Mouse (Mus musculus) macrophage (primary cell): ENCODE results near the gene Pou2af1. TPM values are rescaled to one million over a fixed set of nuclear protein-coding genes. Genes with fewer than 3 reads are reported as not detected.

Experiments used
- H3K27ac ChIP-seq: fragments of 350-480 bp; formaldehyde crosslinking; 2 replicates; pipeline ENCODE4 v1.9.0; 2021
- H3K36me3 ChIP-seq: fragments of 350-480 bp; formaldehyde crosslinking; 2 replicates; pipeline ENCODE4 v1.9.0; 2021; ENCODE audit errors: inconsistent target
- H3K4me3 ChIP-seq: fragments of 350-480 bp; formaldehyde crosslinking; 2 replicates; pipeline ENCODE4 v1.9.0; 2021; ENCODE audit errors: inconsistent target
- H3K79me2 ChIP-seq: fragments of 350-480 bp; formaldehyde crosslinking; 2 replicates; pipeline ENCODE4 v1.9.0; 2021; ENCODE audit errors: inconsistent target
- WGBS: methylation state at CpG from one replicate; pipeline ENCODE4 v1.1.7; 2026; ENCODE audit warnings: inconsistent platforms; ENCODE audit not compliant: missing documents; 5-methylcytosine and 5-hydroxymethylcytosine counted together
- polyA plus RNA-seq: library from polyadenylated mRNA; stranded (reverse); fragments of 250-400 nt; gene quantifications from 3 replicates; pipeline ENCODE4 v1.2.4, GENCODE M21; 2018; ENCODE audit warnings: inconsistent platforms

The Pou2af1 gene
- polyA plus RNA-seq, 1 experiment from 2014 or later = 0.14 TPM

GRCm38 (mm10) chr9:51190655-51191054, 22.9 kb upstream of the Pou2af1 start:
- Histone ChIP-seq H3K79me2 (no peaks in the 10 kb centered on the region), H3K36me3 (no peaks in the 10 kb centered on the region), H3K27ac (no peak overlapping the region), H3K4me3 (no peak overlapping the region)
- 63% methylated on average over 3 of the region's 3 CpGs for WGBS

GRCm38 (mm10) chr9:51194790-51195189, 18.7 kb upstream of the Pou2af1 start:
- 59% methylated on average over 4 of the region's 4 CpGs for WGBS
- Histone ChIP-seq H3K36me3 (no peaks in the 10 kb centered on the region), H3K79me2 (no peaks in the 10 kb centered on the region), H3K27ac (no peak overlapping the region), H3K4me3 (no peak overlapping the region)

GRCm38 (mm10) chr9:51208974-51209332, 4.6 kb upstream of the Pou2af1 start:
- H3K36me3 ChIP-seq = no peaks in the 10 kb centered on the region
- H3K27ac ChIP-seq = no peak overlapping the region
- no peaks in the 10 kb centered on the region for H3K79me2 ChIP-seq
- H3K4me3 ChIP-seq = no peak overlapping the region
- WGBS = 96% methylated on average over 2 of the region's 2 CpGs

GRCm38 (mm10) chr9:51211191-51211590, 2.3 kb upstream of the Pou2af1 start:
- 61% methylated on average over 6 of the region's 6 CpGs for WGBS
- Histone ChIP-seq H3K79me2 (no peaks in the 10 kb centered on the region), H3K27ac (no peak overlapping the region), H3K36me3 (no peaks in the 10 kb centered on the region), H3K4me3 (no peak overlapping the region)

GRCm38 (mm10) chr9:51213729-51214237, 275 bp downstream of the Pou2af1 start:
- Histone ChIP-seq H3K36me3 (no peaks in the 10 kb centered on the region), H3K4me3 (no peak overlapping the region), H3K79me2 (no peaks in the 10 kb centered on the region), H3K27ac (no peak overlapping the region)
- WGBS = 85% methylated on average over 6 of the region's 6 CpGs

GRCm38 (mm10) chr9:51215311-51215710, 1.8 kb downstream of the Pou2af1 start:
- Histone ChIP-seq H3K27ac (no peak overlapping the region), H3K36me3 (no peaks in the 10 kb centered on the region), H3K4me3 (no peak overlapping the region), H3K79me2 (no peaks in the 10 kb centered on the region)
- WGBS = 94% methylated on average over 4 of the region's 4 CpGs

GRCm38 (mm10) chr9:51215949-51216348, 2.4 kb downstream of the Pou2af1 start:
- Histone ChIP-seq H3K4me3 (no peak overlapping the region), H3K36me3 (no peaks in the 10 kb centered on the region)
- WGBS = 63% methylated on average over 6 of the region's 6 CpGs

GRCm38 (mm10) chr9:51225636-51226166, 12.2 kb downstream of the Pou2af1 start:
- H3K27ac ChIP-seq = no peak overlapping the region
- WGBS = 85% methylated on average over 5 of the region's 5 CpGs
- no peaks in the 10 kb centered on the region for H3K36me3 ChIP-seq

More at GRCm38 (mm10) chr9:51215949-51216348, 2.4 kb downstream of the Pou2af1 start:
- H3K27ac ChIP-seq = no peak overlapping the region
- H3K79me2 ChIP-seq = no peaks in the 10 kb centered on the region

GRCm38 (mm10) chr9:51230701-51231389, 17.3 kb downstream of the Pou2af1 start:
- 84% methylated on average over 4 of the region's 4 CpGs for whole genome bisulfite sequencing
- no peaks in the 10 kb centered on the region for H3K79me2 ChIP-seq
- H3K4me3 ChIP-seq = no peak overlapping the region
- no peaks in the 10 kb centered on the region for H3K36me3 ChIP-seq
- H3K27ac ChIP-seq = no peak overlapping the region

More at GRCm38 (mm10) chr9:51225636-51226166, 12.2 kb downstream of the Pou2af1 start:
- no peaks in the 10 kb centered on the region for H3K79me2 ChIP-seq
- H3K4me3 ChIP-seq = no peak overlapping the region

- 98% methylated on average over 6 of the region's 8 CpGs for WGBS
- Histone ChIP-seq H3K79me2 (no peaks in the 10 kb centered on the region), H3K36me3 (no peaks in the 10 kb centered on the region), H3K27ac (no peak overlapping the region), H3K4me3 (no peak overlapping the region)
These were observed 18.7 kb downstream of the Pou2af1 start for GRCm38 (mm10) chr9:51232163-51232562.

GRCm38 (mm10) chr9:51238741-51239385, 25.4 kb downstream of the Pou2af1 start:
- no peaks in the 10 kb centered on the region for H3K36me3 ChIP-seq
- 41% methylated on average over 12 of the region's 12 CpGs for WGBS
- H3K79me2 ChIP-seq = no peaks in the 10 kb centered on the region
- H3K27ac ChIP-seq = no peak overlapping the region
- H3K4me3 ChIP-seq = no peak overlapping the region

- Histone ChIP-seq H3K79me2 (no peaks in the 10 kb centered on the region), H3K27ac (no peak overlapping the region), H3K36me3 (no peaks in the 10 kb centered on the region), H3K4me3 (no peak overlapping the region)
- WGBS = 77% methylated on average over 4 of the region's 4 CpGs
These were observed 43.4 kb downstream of the Pou2af1 start for GRCm38 (mm10) chr9:51256780-51257502.

GRCm38 (mm10) chr9:51258426-51258825, 44.9 kb downstream of the Pou2af1 start:
- H3K36me3 ChIP-seq = no peaks in the 10 kb centered on the region
- H3K4me3 ChIP-seq = no peak overlapping the region
- 92% methylated on average over 5 of the region's 5 CpGs for WGBS
- no peaks in the 10 kb centered on the region for H3K79me2 ChIP-seq
- no peak overlapping the region for H3K27ac ChIP-seq

- 84% methylated on average over 5 of the region's 5 CpGs for WGBS
- Histone ChIP-seq H3K79me2 (no peaks in the 10 kb centered on the region), H3K4me3 (no peak overlapping the region), H3K36me3 (no peaks in the 10 kb centered on the region), H3K27ac (no peak overlapping the region)
These were observed 55.3 kb downstream of the Pou2af1 start for GRCm38 (mm10) chr9:51268852-51269251.

GRCm38 (mm10) chr9:51271073-51271472, 57.6 kb downstream of the Pou2af1 start:
- no peaks in the 10 kb centered on the region for H3K79me2 ChIP-seq
- H3K36me3 ChIP-seq = no peaks in the 10 kb centered on the region
- 94% methylated on average over 8 of the region's 8 CpGs for WGBS
- H3K27ac ChIP-seq = no peak overlapping the region
- no peak overlapping the region for H3K4me3 ChIP-seq
